Mouse (Mus musculus): ENCODE measurements at regions not wholly inside any gene's neighbourhood (a gene's known extent, or its start where the extent isn't known, plus 50 kb on each side); places are given as distances from the start of the nearest gene placed in this dataset.
"Not testable (repeated sequence)": the region's sequence is repeated elsewhere in the genome, so short reads cannot be mapped to it uniquely, and the experiment has no call there.

GRCm38 (mm10) chr14:76964046-76964445, 72.5 kb upstream of the Ccdc122 start:
- intact Hi-C loops (cut with DNase I): no loop called here

GRCm38 (mm10) chr14:76958875-76959274, 77.7 kb upstream of the Ccdc122 start:
- peak; percentile 36 for DNase-seq (ENCODE audit: extremely low spot score in 1 of 2, low spot score in 2 of 2)
- intact Hi-C loops (cut with DNase I): no loop called here

More at GRCm38 (mm10) chr14:76964046-76964445, 72.5 kb upstream of the Ccdc122 start:
- DNase-seq (ENCODE audit: extremely low spot score in 1 of 2, low spot score in 2 of 2): no peak

- DNase-seq (ENCODE audit: extremely low spot score in 1 of 2, low spot score in 2 of 2): no peak
- intact Hi-C loops (cut with DNase I): no loop called here
Measured at GRCm38 (mm10) chr14:76957136-76957535, 79.4 kb upstream of the Ccdc122 start.

GRCm38 (mm10) chr14:76953171-76953570, 83.4 kb upstream of the Ccdc122 start:
- intact Hi-C loops (cut with DNase I): no loop called here
- no peak for DNase-seq (ENCODE audit: extremely low spot score in 1 of 2, low spot score in 2 of 2)

GRCm38 (mm10) chr14:76951450-76951849, 85.1 kb upstream of the Ccdc122 start:
- peak; percentile 35 to 54 for DNase-seq (ENCODE audit: extremely low spot score in 1 of 2, low spot score in 2 of 2)
- intact Hi-C loops (cut with DNase I): no loop called here

- DNase-seq (ENCODE audit: extremely low spot score in 1 of 2, low spot score in 2 of 2): no peak
- intact Hi-C loops (cut with DNase I): no loop called here
Measured at GRCm38 (mm10) chr14:76949388-76949787, 87.2 kb upstream of the Ccdc122 start.

GRCm38 (mm10) chr14:76948948-76949347, 87.6 kb upstream of the Ccdc122 start:
- intact Hi-C loops (cut with DNase I): no loop called here

GRCm38 (mm10) chr14:76948481-76948880, 88.1 kb upstream of the Ccdc122 start:
- no peak for DNase-seq (ENCODE audit: extremely low spot score in 1 of 2, low spot score in 2 of 2)
- intact Hi-C loops (cut with DNase I): no loop called here

More at GRCm38 (mm10) chr14:76948948-76949347, 87.6 kb upstream of the Ccdc122 start:
- DNase-seq (ENCODE audit: extremely low spot score in 1 of 2, low spot score in 2 of 2): peak; percentile 26 to 28

- DNase-seq (ENCODE audit: extremely low spot score in 1 of 2, low spot score in 2 of 2): no peak
- intact Hi-C loops (cut with DNase I): no loop called here
Measured at GRCm38 (mm10) chr14:76947148-76947547, 89.4 kb upstream of the Ccdc122 start.

- intact Hi-C loops (cut with DNase I): no loop called here
Measured at GRCm38 (mm10) chr14:76945626-76946025, 90.9 kb upstream of the Ccdc122 start.

GRCm38 (mm10) chr14:76941474-76942212, 94.9 kb upstream of the Ccdc122 start:
- intact Hi-C loops (cut with DNase I): loop anchor here (5.0 kb wide), 1 partner anchor 49 kb away; no protein-coding TSS in a partner anchor
- DNase-seq (ENCODE audit: extremely low spot score in 1 of 2, low spot score in 2 of 2): no peak

More at GRCm38 (mm10) chr14:76945626-76946025, 90.9 kb upstream of the Ccdc122 start:
- peak in 1 of 2 experiments; percentile 37 for DNase-seq (ENCODE audit: extremely low spot score in 1 of 2, low spot score in 2 of 2)

- DNase-seq (ENCODE audit: extremely low spot score in 1 of 2, low spot score in 2 of 2): no peak
- intact Hi-C loops (cut with DNase I): loop anchor here (5.0 kb wide), 1 partner anchor 48 kb away; no protein-coding TSS in a partner anchor
Measured at GRCm38 (mm10) chr14:76940507-76940906, 96.1 kb upstream of the Ccdc122 start.

- intact Hi-C loops (cut with DNase I): no loop called here
- no peak for DNase-seq (ENCODE audit: extremely low spot score in 1 of 2, low spot score in 2 of 2)
Measured at GRCm38 (mm10) chr14:76936671-76937070, 99.9 kb upstream of the Ccdc122 start.

- DNase-seq (ENCODE audit: extremely low spot score in 1 of 2, low spot score in 2 of 2); intact Hi-C loops (cut with DNase I): not testable (repeated sequence)
Measured at GRCm38 (mm10) chr14:76936051-76936450, 100.5 kb upstream of the Ccdc122 start.

- intact Hi-C loops (cut with DNase I): no loop called here
- DNase-seq (ENCODE audit: extremely low spot score in 1 of 2, low spot score in 2 of 2): no peak
Measured at GRCm38 (mm10) chr14:76935453-76935852, 101.1 kb upstream of the Ccdc122 start.

GRCm38 (mm10) chr14:76932890-76933289, 103.7 kb upstream of the Ccdc122 start:
- intact Hi-C loops (cut with DNase I): no loop called here
- no peak for DNase-seq (ENCODE audit: extremely low spot score in 1 of 2, low spot score in 2 of 2)

GRCm38 (mm10) chr14:76931398-76931797, 105.2 kb upstream of the Ccdc122 start:
- intact Hi-C loops (cut with DNase I): no loop called here
- no peak for DNase-seq (ENCODE audit: extremely low spot score in 1 of 2, low spot score in 2 of 2)

- intact Hi-C loops (cut with DNase I): no loop called here
Measured at GRCm38 (mm10) chr14:76929562-76929961, 107.0 kb upstream of the Ccdc122 start.

GRCm38 (mm10) chr14:76928706-76929105, 107.9 kb upstream of the Ccdc122 start:
- intact Hi-C loops (cut with DNase I): no loop called here

More at GRCm38 (mm10) chr14:76929562-76929961, 107.0 kb upstream of the Ccdc122 start:
- no peak for DNase-seq (ENCODE audit: extremely low spot score in 1 of 2, low spot score in 2 of 2)

GRCm38 (mm10) chr14:76927245-76927806, 109.2 kb upstream of the Ccdc122 start:
- intact Hi-C loops (cut with DNase I): no loop called here
- DNase-seq (ENCODE audit: extremely low spot score in 1 of 2, low spot score in 2 of 2): no peak

More at GRCm38 (mm10) chr14:76928706-76929105, 107.9 kb upstream of the Ccdc122 start:
- no peak for DNase-seq (ENCODE audit: extremely low spot score in 1 of 2, low spot score in 2 of 2)
